Mouse (Mus musculus) neutrophil, adult 5-6 weeks (primary cell): Measurements from ENCODE around the gene Rpe65. TPM values are rescaled to one million over a fixed set of nuclear protein-coding genes. Genes with fewer than 3 reads are reported as not detected.

Source experiments
- ATAC-seq: fragments of 151-379, 151-347 bp; 2 replicates; pipeline ENCODE4 v1.8.0; 2017; ENCODE audit warnings: mild to moderate bottlenecking, moderate TSS enrichment; ENCODE audit not compliant: insufficient number of reproducible peaks, poor library complexity, low FRiP score, severe bottlenecking; ENCODE audit errors: extremely low read depth
- total RNA-seq: library from RNA; stranded (forward); fragments of 200-1000 nt; gene quantifications from 2 replicates; pipeline ENCODE4 v1.2.3, GENCODE M21; 2017

The Rpe65 gene
- total RNA-seq = not detected in 2 replicates

DNA sequence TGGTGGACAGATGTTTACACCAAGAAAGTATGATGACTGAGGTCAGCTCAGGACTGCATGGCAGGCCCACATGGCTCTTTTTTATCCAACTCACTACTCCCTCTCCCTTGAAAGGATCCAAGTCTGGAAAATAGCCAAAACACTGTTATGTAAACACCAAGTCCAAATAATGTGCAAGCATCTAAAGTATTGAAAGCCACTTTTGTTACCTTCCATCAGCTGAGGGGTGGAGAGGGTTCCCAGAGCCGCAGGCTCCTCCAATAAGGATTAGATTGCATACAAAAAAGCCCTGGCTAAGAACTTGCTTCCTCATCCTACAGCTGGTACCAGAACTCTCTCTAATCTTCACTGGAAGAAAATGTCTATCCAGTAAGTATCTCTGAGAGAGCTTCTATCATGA, at the start of gene Rpe65:
TSS of gene Rpe65 (plus strand) at position 301 of the 400 bp plus-strand sequence.
- ATAC-seq = no peak

- ATAC-seq = no peak
Observed at GRCm38 (mm10) chr3:159550224-159550623, 48.8 kb upstream of the Rpe65 start.

DNA sequence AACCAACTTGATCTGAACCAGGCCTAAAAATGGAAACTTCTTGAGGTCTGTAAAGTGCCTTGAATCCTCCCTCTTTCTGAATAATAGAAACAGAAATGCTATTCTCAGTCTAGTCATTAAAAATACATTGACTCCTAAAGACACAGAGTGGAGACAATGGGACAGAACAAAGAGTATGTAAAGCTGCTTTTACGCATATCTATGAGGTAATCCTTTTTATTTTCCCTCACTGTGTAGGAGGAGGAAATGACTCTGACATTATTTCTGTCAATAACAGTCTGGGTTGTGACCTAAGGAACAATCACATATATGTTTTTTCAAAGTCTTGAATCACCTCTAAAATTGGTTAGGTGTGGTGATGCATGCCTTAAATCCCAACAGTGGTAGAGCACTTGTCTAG, 16.0 kb downstream of the Rpe65 start:
- no peak for ATAC-seq

DNA sequence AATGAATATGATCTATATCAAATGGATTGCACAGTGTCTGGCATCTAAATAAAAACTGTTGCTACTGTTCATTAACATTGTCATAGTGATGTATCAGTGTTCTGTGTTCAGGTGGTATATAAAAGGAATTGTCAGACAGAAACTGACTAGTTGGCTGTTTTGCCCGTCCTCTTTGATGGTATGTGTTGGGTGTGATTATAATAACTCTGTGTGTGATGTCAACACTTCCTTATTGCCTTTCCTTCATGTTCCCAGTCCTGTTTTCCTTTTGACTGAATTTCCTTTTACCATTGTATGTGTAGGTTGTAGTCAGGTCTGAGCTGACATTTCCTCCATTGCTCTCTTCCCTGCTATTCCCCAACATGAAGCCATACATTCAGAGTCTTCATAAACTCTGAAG, 22.1 kb downstream of the Rpe65 start:
- no peak for ATAC-seq

- no peak for ATAC-seq
Observed at GRCm38 (mm10) chr3:159624010-159624409, 25.0 kb downstream of the Rpe65 start.

GRCm38 (mm10) chr3:159660741-159661140, 61.8 kb downstream of the Rpe65 start:
- no peak for ATAC-seq

- no peak for ATAC-seq
Observed at GRCm38 (mm10) chr3:159663333-159663732, 64.4 kb downstream of the Rpe65 start.

Other genes starting within 250 kb of the Rpe65 start
- 0.86 and 1.0 TPM in 2 replicates for gene Depdc1a, start 103.7 kb upstream of the Rpe65 start, total RNA-seq
- gene Wls, start 240.5 kb downstream of the Rpe65 start, total RNA-seq = 17.2 and 17.9 TPM in 2 replicates